Mouse (Mus musculus): Measurements from ENCODE around the gene Rfc3.
"Not testable (repeated sequence)": the region's sequence is repeated elsewhere in the genome, so short reads cannot be mapped to it uniquely, and the experiment has no call there.

The Rfc3 gene

DNA sequence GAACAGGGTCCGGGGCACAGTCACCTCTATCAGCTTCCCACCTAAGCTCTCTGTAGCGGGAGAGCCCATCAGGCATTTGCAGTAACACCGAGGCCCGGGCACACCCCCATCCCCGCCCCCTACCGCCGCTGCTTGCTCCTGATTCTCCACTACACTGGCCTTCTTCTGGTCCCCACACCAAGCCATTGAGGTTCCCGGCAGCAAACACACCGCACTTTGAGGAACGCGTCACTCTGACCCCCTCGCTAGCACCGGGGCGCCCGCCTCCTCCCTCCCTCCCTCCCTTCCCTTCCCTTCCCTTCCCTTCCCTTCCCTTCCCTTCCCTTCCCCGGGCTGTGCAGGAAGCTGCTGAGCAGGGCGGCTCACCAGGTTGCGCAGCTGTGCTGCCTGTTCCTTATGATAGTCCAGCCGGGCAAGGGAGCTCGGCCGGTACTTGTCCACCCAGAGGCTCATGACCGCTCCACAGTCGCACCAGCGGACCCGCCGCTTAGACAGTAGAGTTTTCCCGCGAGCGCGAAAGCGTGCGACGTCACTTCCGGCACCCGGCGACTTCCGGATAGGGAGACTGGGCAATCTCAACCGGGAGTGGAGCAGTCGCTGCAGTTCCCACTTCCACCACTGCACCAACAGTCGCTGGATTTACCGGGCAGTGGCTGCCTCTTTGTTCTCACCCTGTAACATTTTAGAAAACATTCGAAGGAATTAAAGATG, at the start of gene Rfc3:
Rfc3 (minus strand) TSS at position 543 of the 711 bp plus-strand sequence.
- peak; percentile 85 to 95 for DNase-seq (ENCODE audit: low spot score in 2 of 2)

GRCm38 (mm10) chr5:151693636-151694035, 42.6 kb upstream of the Rfc3 start:
- DNase-seq (ENCODE audit: low spot score in 2 of 2), result not testable (repeated sequence)

- peak; percentile 45 to 61 for DNase-seq (ENCODE audit: low spot score in 2 of 2)
These were observed 35.8 kb upstream of the Rfc3 start for GRCm38 (mm10) chr5:151686606-151687525.

- DNase-seq (ENCODE audit: low spot score in 2 of 2), result no peak
These were observed 11.2 kb upstream of the Rfc3 start for GRCm38 (mm10) chr5:151662207-151662606.

GRCm38 (mm10) chr5:151651411-151651784, 356 bp upstream of the Rfc3 start:
- DNase-seq (ENCODE audit: low spot score in 2 of 2), result no peak

GRCm38 (mm10) chr5:151644845-151645244, 6.2 kb downstream of the Rfc3 start:
- DNase-seq (ENCODE audit: low spot score in 2 of 2), result peak in 1 of 2 experiments; percentile 30

DNA sequence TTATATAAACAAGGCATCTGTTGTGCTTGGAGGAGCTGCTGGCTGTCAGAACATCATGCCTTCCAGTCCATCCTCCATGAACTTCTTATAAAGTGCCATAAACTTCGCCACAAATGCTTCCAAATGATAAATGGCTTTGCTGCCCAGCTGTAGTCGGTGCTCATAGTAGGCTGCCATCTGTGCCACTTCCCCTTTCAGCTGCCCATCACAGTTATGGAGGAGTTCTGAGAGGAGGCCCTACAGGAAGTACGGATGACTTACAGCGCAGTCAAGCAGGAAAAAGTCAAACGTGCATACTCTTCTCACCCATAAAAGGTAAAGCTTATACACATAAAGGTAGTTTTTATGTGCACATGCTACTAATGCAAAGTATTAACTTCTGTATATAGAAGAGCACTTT, 8.2 kb downstream of the Rfc3 start:
- DNase-seq (ENCODE audit: low spot score in 2 of 2), result no peak

- DNase-seq (ENCODE audit: low spot score in 2 of 2), result no peak
These were observed 8.9 kb downstream of the Rfc3 start for GRCm38 (mm10) chr5:151642102-151642501.

- DNase-seq (ENCODE audit: low spot score in 2 of 2), result no peak
These were observed 45.1 kb downstream of the Rfc3 start, which contains the start of gene Vmn2r18 for GRCm38 (mm10) chr5:151605921-151606320. Vmn2r18 (minus strand) TSS chr5:151606021.

DNA sequence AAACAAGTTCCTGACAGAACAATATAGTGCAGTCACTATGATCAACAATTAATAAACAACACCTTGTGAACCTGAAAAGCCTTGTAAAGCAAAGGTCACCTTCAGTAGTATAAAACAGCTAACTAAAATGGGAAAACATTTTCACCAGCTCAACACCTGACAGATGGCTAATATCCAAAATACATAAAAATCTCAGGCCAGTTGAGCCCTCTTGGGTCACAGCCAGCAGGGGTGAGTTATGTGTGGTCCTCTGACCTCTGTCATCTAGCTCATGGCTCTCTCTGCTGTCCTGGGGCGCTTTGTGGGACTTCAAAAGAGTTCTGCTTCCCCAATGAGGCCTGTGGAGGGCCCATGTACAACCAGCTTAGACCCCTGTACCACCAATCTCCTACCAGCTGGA, 49.3 kb downstream of the Rfc3 start:
- DNase-seq (ENCODE audit: low spot score in 2 of 2), result no peak

All from spleen, postnatal 14 days (tissue).